Mouse (Mus musculus): Measurements from ENCODE around the gene Sde2.

DNA sequence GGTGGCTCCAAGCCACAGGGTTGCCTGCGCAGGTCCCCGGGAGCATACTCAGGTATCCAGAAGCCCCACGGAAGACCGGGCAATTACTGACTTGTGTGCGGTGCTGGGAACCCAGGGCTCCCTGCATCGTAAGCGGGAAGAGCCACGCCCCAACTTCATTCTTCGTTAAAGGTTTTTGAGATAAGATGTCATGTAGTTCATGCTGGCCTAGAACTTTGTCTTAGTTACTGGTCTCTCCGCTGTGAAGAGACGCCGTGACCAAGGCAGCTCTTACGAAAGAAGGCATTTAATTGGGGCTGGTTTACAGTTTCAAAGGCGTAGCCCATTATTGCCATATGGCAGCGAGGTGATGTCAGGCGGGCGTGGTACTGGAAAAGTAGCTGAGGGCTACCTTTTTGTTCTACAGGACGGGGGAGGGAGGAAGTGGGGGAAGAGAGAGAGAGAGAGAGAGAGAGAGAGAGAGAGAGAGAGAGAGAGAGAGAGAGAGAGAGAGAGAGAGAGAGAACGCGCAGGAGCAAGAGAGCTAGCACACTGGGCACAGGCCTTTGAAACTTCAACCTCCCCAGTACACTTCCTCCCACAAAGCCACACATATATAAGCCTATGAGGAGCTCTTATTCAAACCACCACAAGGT is 60.8 kb downstream of the Sde2 start:
- no peak for TF ChIP-seq GATA1 (IDR thresholded peaks at IDR 0.05; ENCODE audit: borderline replicate concordance, low read length)
- TF ChIP-seq FLI1 (IDR thresholded peaks at IDR 0.05; ENCODE audit: low read length): no peak

All from megakaryocyte, embryonic 14.5 days (primary cell).